Mouse (Mus musculus): Measurements from ENCODE around the gene Schip1.

- TF ChIP-seq CTCF (IDR thresholded peaks at IDR 0.05; ENCODE audit: control insufficient read depth, insufficient read depth, insufficient replicate concordance, low read depth, low read length) (no peak), POLR2A (IDR thresholded peaks at IDR 0.05; ENCODE audit: control insufficient read depth, low read depth, low read length) (no peak)
Measured at GRCm38 (mm10) chr3:68493170-68493585, 428.6 kb downstream of the Schip1 start.

All from testis, adult 2 months (tissue).